In the genomic region with DNA sequence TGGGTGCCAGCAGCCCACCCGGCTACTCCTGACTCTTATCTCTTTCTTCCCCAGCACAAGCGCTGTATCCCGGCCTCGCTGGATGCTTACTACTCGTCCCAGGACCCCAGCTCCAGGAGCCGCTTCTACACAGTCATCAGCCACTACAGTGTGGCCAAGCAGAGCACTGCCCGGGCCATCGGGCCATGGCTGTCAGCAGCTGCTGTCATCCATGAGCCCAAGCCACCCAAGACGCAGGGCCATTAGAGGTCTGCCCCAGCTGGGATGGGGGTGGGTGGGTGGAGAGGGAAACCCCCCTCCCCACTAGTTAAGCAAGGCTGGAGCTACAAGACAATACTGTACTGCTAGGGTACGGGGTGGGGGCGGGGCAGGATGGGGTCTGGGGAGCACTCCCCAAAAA, we compare ENCODE assay signal across 18 mouse cellular contexts. TPM values are rescaled to one million over a fixed set of nuclear protein-coding genes. Genes with fewer than 3 reads are reported as not detected.
DNase-seq lines count a peak whose midpoint lies in the region; ATAC-seq lines count a peak whose summit lies in the region.
"Had no signal": no experiment of that assay in that cellular context is flagged by ENCODE, and none has a peak within 500 bp of the region (broad histone marks: within the 10 kb centered on the region; RNA-seq: fewer than 3 reads in every experiment).

No protein-coding gene starts in this region.

- no peak overlapping the region for H3K4me2 ChIP-seq in heart, embryonic 12.5 days
- H3K4me2 ChIP-seq in hindbrain, embryonic 11.5 days (replicated peaks; ENCODE audit: low read depth, low read length) = no peak overlapping the region
- H3K4me2 ChIP-seq in midbrain, embryonic 11.5 days = no peak overlapping the region
- no peak overlapping the region for H3K4me2 ChIP-seq in neural tube, embryonic 14.5 days (ENCODE audit: low read depth, low read length)

- H3K27me3 ChIP-seq in heart, embryonic 12.5 days (replicated peaks) = 0 out of 2 replicates have a peak, but pooled peaks cover 4% of the 10 kb centered on the region
- peaks cover 14% of the 10 kb centered on the region; the same call in 1 of the 2 replicates for H3K27me3 ChIP-seq in heart, embryonic 10.5 days (ENCODE audit: insufficient read depth, poor library complexity, severe bottlenecking)
- no peaks in the 10 kb centered on the region for H3K27me3 ChIP-seq in hindbrain, embryonic 11.5 days (ENCODE audit: control insufficient read depth, insufficient read depth, low read length)
- H3K27me3 ChIP-seq in midbrain, embryonic 11.5 days (ENCODE audit: control insufficient read depth, insufficient read depth, low read length) = no peaks in the 10 kb centered on the region
- H3K27me3 ChIP-seq in neural tube, embryonic 14.5 days (ENCODE audit: control insufficient read depth, insufficient read depth, low read length) = no peaks in the 10 kb centered on the region
- H3K27me3 ChIP-seq: CH12.LX had no signal

- H3K4me1 ChIP-seq in heart, embryonic 12.5 days (replicated peaks) = peaks cover 19% of the 10 kb centered on the region
- peaks cover 17% of the 10 kb centered on the region for H3K4me1 ChIP-seq in heart, embryonic 10.5 days
- 0 out of 2 replicates have a peak, but pooled peaks cover 3% of the 10 kb centered on the region for H3K4me1 ChIP-seq in hindbrain, embryonic 11.5 days (replicated peaks; ENCODE audit: control insufficient read depth, insufficient read depth, low read length)
- H3K4me1 ChIP-seq in midbrain, embryonic 11.5 days (ENCODE audit: control insufficient read depth, insufficient read depth, low read length) = peaks cover 5% of the 10 kb centered on the region; the same call in 1 of the 2 replicates
- H3K4me1 ChIP-seq in neural tube, embryonic 14.5 days (ENCODE audit: control insufficient read depth, insufficient read depth, low read length) = peaks cover 4% of the 10 kb centered on the region; the same call in 1 of the 2 replicates

- no peak overlapping the region for H3K4me3 ChIP-seq in heart, embryonic 12.5 days
- no peak overlapping the region for H3K4me3 ChIP-seq in heart, embryonic 10.5 days
- no peak overlapping the region for H3K4me3 ChIP-seq in hindbrain, embryonic 11.5 days (ENCODE audit: low read depth, low read length)
- H3K4me3 ChIP-seq in midbrain, embryonic 11.5 days (ENCODE audit: low read depth, low read length) = no peak overlapping the region
- no peak overlapping the region for H3K4me3 ChIP-seq in neural tube, embryonic 14.5 days (ENCODE audit: low read depth, low read length)

- WGBS in heart, embryonic 12.5 days = 76% methylated on average over 11 of the region's 11 CpGs
- 68% methylated on average over 11 of the region's 11 CpGs for WGBS in heart, embryonic 10.5 days
- 66% methylated on average over 11 of the region's 11 CpGs for WGBS in hindbrain, embryonic 11.5 days
- 77% methylated on average over 11 of the region's 11 CpGs for WGBS in midbrain, embryonic 11.5 days
- WGBS in neural tube, embryonic 14.5 days = 60% methylated on average over 11 of the region's 11 CpGs

- DNase-seq in heart, embryonic 10.5 days (ENCODE audit: low spot score) = no peak
- DNase-seq in hindbrain, embryonic 11.5 days (ENCODE audit: low spot score) = peak; percentile 60
- DNase-seq in midbrain, embryonic 11.5 days (ENCODE audit: low spot score, missing footprints) = no peak
- DNase-seq in spleen, postnatal 36 days (ENCODE audit: low spot score in 2 of 2) = no peak
- no peak for DNase-seq in urinary bladder, postnatal 4 days (ENCODE audit: low spot score in 2 of 2)
- no peak for DNase-seq in kidney, adult 11 months
- DNase-seq: adrenal gland, postnatal 10 days; cerebellum, adult 9-10 months; gastrocnemius, postnatal 36 days; kidney, postnatal 14 days; left cerebral cortex, postnatal 4 days; right cerebral cortex, postnatal 25 days had no signal

- H3K27ac ChIP-seq in heart, embryonic 12.5 days (ENCODE audit: poor library complexity, severe bottlenecking) = no peak overlapping the region
- H3K27ac ChIP-seq in heart, embryonic 10.5 days = no peak overlapping the region
- H3K27ac ChIP-seq in hindbrain, embryonic 11.5 days (ENCODE audit: low read depth, low read length) = peak overlapping the region; percentile 14; the same call in 1 of the 2 replicates
- no peak overlapping the region for H3K27ac ChIP-seq in midbrain, embryonic 11.5 days (ENCODE audit: low read depth, low read length)
- peak overlapping the region; percentile 44; the same call in 1 of the 2 replicates for H3K27ac ChIP-seq in neural tube, embryonic 14.5 days (ENCODE audit: low read depth, low read length)
- H3K27ac ChIP-seq: liver, embryonic 14.5 days had no signal

- ATAC-seq in heart, embryonic 12.5 days (ENCODE audit: insufficient number of reproducible peaks, low FRiP score) = peak; percentile 25; the same call in 1 of the 2 replicates
- peak; percentile 90 for ATAC-seq in hindbrain, embryonic 11.5 days (ENCODE audit: low FRiP score)
- peak; percentile 72 for ATAC-seq in midbrain, embryonic 11.5 days (ENCODE audit: low FRiP score)
- peak; percentile 42; the same call in 1 of the 2 replicates for ATAC-seq in neural tube, embryonic 14.5 days (ENCODE audit: low read depth)
- ATAC-seq: inflammation-experienced regulatory T-cells, adult 6 months; lung, postnatal 0 days had no signal

- 0 out of 2 replicates have a peak, but pooled peaks cover 3% of the 10 kb centered on the region for H3K9me3 ChIP-seq in heart, embryonic 12.5 days (replicated peaks)
- no peaks in the 10 kb centered on the region for H3K9me3 ChIP-seq in heart, embryonic 10.5 days
- H3K9me3 ChIP-seq in hindbrain, embryonic 11.5 days (ENCODE audit: control insufficient read depth, low read length) = no peaks in the 10 kb centered on the region
- H3K9me3 ChIP-seq in midbrain, embryonic 11.5 days (ENCODE audit: control insufficient read depth, low read length) = no peaks in the 10 kb centered on the region
- no peaks in the 10 kb centered on the region for H3K9me3 ChIP-seq in neural tube, embryonic 14.5 days (ENCODE audit: control insufficient read depth, low read length)

- no peaks in the 10 kb centered on the region for H3K36me3 ChIP-seq in heart, embryonic 12.5 days
- H3K36me3 ChIP-seq in heart, embryonic 10.5 days = no peaks in the 10 kb centered on the region
- no peaks in the 10 kb centered on the region for H3K36me3 ChIP-seq in hindbrain, embryonic 11.5 days (ENCODE audit: control insufficient read depth, insufficient read depth, low read length)
- H3K36me3 ChIP-seq in midbrain, embryonic 11.5 days (ENCODE audit: control insufficient read depth, insufficient read depth, low read length) = no peaks in the 10 kb centered on the region
- H3K36me3 ChIP-seq in neural tube, embryonic 14.5 days (ENCODE audit: control insufficient read depth, insufficient read depth, low read length) = peaks cover 15% of the 10 kb centered on the region; the same call in 1 of the 2 replicates

- no peak overlapping the region for H3K9ac ChIP-seq in heart, embryonic 12.5 days
- H3K9ac ChIP-seq in hindbrain, embryonic 11.5 days (ENCODE audit: low read depth, low read length) = no peak overlapping the region
- no peak overlapping the region for H3K9ac ChIP-seq in midbrain, embryonic 11.5 days (ENCODE audit: low read length)
- H3K9ac ChIP-seq in neural tube, embryonic 14.5 days (replicated peaks; ENCODE audit: low read depth, low read length) = no peak overlapping the region; the same call in 1 of the 2 replicates
- H3K9ac ChIP-seq: liver, embryonic 14.5 days had no signal

RNA-seq across cellular contexts. Expression of a gene that starts 57.1 kb away (rescaled TPM):
- 0.73 and 1.0 TPM in 2 replicates for polyA plus RNA-seq in heart, embryonic 12.5 days (2016; fragmentation: Nextera tagmentation; extraction: Ambion mirVana)
- 0.84 and 2.7 TPM in 2 replicates for polyA plus RNA-seq in heart, embryonic 10.5 days (2016; fragmentation: Nextera tagmentation; extraction: Ambion mirVana)
- 44.3 and 44.9 TPM in 2 replicates for polyA plus RNA-seq in hindbrain, embryonic 11.5 days (2014; fragmentation: Nextera tagmentation; extraction: Ambion mirVana)
- polyA plus RNA-seq in midbrain, embryonic 11.5 days (2014; fragmentation: Nextera tagmentation; extraction: Ambion mirVana) = 39.8 and 40.5 TPM in 2 replicates
- 143 and 156 TPM in 2 replicates for polyA plus RNA-seq in neural tube, embryonic 14.5 days (2014; fragmentation: Nextera tagmentation; extraction: Ambion mirVana)

Comparison
In these comparisons a context has a peak if more than half of its experiments do, and no peak if none do; other contexts are left out.
1. ATAC-seq: peak in every context shown above with its lines; median percentile 90 in hindbrain, embryonic 11.5 days; 72 in midbrain, embryonic 11.5 days; 42 in neural tube, embryonic 14.5 days; 25 in heart, embryonic 12.5 days.
2. H3K27ac ChIP-seq: peak in hindbrain, embryonic 11.5 days (single experiment) and neural tube, embryonic 14.5 days (single experiment); none in heart, embryonic 12.5 days (single experiment), heart, embryonic 10.5 days (single experiment) and midbrain, embryonic 11.5 days (single experiment).
3. RNA of a gene that starts 57.1 kb away (polyA plus RNA-seq): 143 to 156 TPM in neural tube, embryonic 14.5 days, 44.3 to 44.9 TPM in hindbrain, embryonic 11.5 days and 39.8 to 40.5 TPM in midbrain, embryonic 11.5 days; 0.84 to 2.7 TPM in heart, embryonic 10.5 days and 0.73 to 1.0 TPM in heart, embryonic 12.5 days; every median in the first group is over 10 times any median in the second.